Mouse (Mus musculus): ENCODE results near the gene Usp39.

DNA sequence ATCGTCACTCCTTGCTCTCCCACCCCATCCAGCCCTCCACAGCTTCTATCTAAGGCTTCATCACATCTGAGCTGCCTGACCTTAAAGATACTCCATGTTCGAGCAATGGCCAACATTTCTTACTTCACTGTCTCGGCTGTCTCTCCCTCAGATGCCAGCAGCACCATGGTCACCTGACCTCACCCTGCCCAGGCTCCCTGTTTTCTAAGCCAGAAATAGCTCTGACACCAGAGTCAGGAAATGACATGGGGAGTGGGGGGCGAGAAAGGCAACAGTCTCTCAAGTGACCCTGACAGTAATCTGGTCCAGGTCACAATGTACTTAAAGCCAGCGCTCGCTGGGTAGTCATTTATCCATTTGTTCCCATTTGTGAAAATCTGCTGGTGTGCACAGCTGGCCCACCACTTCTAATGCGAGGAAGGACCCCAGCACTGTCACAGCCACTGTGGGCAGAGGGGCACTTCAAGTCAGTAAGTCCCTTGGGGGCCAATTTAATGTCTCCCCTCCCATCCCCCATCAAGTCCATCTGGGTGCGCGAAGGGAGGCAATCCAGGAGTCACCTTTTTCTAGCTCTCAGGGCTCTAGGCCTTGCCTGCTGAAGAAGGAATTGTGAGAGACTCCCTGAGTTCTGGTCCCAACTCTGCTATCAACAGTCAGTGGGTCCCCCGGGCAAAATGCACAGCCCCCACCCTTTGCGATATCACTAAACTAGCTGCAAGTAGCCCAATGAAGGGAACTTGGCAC is 31.7 kb downstream of the Usp39 start:
- TF ChIP-seq EP300 (optimal IDR thresholded peaks at IDR 0.05): no peak
- TF ChIP-seq CTCF (IDR thresholded peaks at IDR 0.05; ENCODE audit: low read depth): no peak

Measured in stomach, postnatal 0 days (tissue).